Mouse (Mus musculus) heart, adult 18-20 months (tissue): Measurements from ENCODE around the gene Ppp1r3g. TPM values are rescaled to one million over a fixed set of nuclear protein-coding genes. Genes with fewer than 3 reads are reported as not detected.
"Not testable (repeated sequence)": the region's sequence is repeated elsewhere in the genome, so short reads cannot be mapped to it uniquely, and the experiment has no call there.

Experiments
- DNase-seq, 2 experiments: peaks; one replicate each; pipeline ENCODE4 v3.0.0; 2021 to 2022; ENCODE audit warnings: mixed read lengths in 1 of 2
- long read RNA-seq, 2 experiments: library from polyadenylated mRNA; stranded (forward); transcript quantifications; one replicate each; pipeline ENCODE4 v2.0.0; 2021
- total RNA-seq, 2 experiments: library from RNA; stranded (reverse); gene quantifications; 2 replicates each; pipeline ENCODE4 v1.2.3; 2021

The Ppp1r3g gene
- total RNA-seq: under 1 TPM; 0.42 to 0.44 TPM
- long read RNA-seq, experiment 1: 0 reads
- long read RNA-seq, experiment 2: 0 reads

- no peak for DNase-seq
Observed at GRCm38 (mm10) chr13:35958539-35958938, at the start of gene Ppp1r3g. TSS of gene Ppp1r3g (plus strand) at chr13:35958839.

DNA sequence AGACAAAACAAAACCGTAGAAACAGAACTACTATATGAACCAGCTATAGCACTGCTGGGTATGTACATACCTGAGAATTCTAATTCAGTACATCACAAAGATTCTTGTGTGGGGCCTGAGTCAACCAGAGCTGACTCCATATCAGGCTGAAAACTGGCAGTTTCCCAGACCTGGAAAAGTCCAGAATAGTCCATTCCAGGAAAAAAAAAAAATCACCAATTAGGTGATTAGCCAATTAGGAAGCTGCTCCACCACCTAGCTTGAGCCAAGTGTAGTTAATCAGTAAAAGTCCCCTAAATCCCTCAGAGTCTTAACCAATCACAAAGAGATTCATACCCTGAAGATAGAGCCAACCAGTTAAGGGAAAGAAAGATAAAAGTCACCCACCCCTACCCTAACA lies 47.2 kb upstream of the Ppp1r3g start:
- DNase-seq: no peak

GRCm38 (mm10) chr13:35937991-35938390 lies 20.6 kb upstream of the Ppp1r3g start:
- no peak for DNase-seq

DNA sequence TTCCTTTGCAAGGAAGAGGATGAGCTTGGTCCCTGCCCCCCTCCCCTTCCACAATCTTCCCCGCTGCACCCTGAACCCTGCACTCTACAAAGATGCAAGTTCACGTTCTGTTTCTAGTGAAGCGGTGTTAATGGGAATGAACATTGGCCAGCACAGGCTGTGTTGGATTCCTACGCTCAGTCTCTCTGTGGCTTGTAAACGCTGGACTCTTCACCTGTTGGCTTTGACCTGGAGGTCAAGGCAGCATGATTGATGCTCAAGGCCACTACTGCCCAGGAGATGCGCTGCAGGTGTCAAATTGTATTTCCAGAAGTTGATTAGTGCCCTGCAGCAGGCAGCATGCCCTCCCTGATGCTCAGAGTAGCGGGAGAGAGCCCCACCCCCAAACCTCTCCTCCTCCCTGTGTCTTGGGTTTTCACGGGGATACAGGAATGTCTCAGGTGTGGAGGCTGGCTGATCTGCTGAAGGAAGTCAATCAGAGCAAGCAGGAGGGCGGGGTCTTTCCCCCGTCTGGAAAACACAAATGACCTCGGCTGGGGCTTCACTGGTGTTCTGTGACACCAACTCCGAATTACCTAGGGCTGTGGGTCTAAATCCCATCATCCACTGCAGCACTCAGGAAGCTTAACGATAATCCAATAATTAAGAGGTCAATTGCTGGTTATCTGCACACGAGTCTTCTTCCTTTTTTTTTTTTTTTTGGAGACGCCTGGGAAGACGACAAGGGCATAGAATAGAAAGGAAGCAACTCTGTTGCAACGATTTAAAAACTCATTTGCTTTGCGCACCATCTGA lies 18.6 kb upstream of the Ppp1r3g start:
- no peak for DNase-seq

DNA sequence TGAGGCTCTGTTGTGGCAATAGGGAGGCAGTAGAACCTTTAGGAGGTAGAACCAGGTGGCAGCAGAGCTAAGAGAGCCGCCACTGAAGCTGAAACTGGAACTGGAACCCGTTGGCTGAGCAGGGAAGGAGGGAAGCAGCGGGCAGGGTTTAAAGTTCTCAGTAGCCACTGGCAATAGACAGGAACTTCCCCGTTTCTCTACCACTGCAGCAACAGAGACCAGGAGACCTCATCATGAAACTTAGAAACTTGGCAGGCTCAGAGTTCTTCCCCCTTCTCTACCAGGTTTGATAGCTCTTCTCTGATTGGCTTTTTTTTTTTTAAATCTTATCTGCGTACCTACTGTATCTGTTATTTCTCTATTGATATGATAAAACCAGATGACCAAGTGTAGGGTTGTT lies 17.7 kb upstream of the Ppp1r3g start:
- no peak for DNase-seq

GRCm38 (mm10) chr13:35946659-35947353 lies 11.8 kb upstream of the Ppp1r3g start:
- DNase-seq: no peak

DNA sequence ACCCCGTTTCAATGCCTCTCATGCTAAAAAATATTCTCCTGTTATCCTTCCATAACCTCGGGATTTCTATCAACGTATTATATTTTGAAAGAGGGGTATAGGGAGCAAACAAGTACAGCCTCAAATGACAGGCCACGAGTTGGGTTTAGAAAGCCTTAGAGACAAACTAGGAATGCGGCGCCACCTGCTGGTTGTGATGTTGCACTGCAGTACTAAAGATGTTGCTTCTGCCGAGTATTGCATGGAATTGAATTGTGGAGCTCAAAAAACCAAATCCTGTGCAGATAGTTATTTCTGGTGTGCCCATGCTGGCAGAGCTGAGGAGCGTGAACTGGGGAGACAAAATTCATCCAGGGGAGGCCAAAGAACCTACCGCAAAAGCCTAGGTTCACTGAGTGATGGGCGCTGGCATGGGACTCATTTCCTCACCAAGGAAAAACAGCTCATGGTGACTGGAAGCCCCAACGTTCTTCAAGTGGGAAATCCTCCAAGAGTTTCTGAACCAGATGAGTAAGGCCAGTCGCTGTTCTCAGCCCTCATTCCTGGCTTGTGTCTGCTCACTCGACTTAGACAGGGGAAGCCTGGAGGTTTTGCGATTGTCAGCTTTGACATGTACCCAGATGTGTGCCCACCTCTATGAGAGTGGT lies 11.2 kb upstream of the Ppp1r3g start:
- peak; percentile 59 to 87 for DNase-seq

- DNase-seq: peak in 1 of 2 experiments; percentile 14
Observed at GRCm38 (mm10) chr13:35949814-35950455, 8.7 kb upstream of the Ppp1r3g start.

DNA sequence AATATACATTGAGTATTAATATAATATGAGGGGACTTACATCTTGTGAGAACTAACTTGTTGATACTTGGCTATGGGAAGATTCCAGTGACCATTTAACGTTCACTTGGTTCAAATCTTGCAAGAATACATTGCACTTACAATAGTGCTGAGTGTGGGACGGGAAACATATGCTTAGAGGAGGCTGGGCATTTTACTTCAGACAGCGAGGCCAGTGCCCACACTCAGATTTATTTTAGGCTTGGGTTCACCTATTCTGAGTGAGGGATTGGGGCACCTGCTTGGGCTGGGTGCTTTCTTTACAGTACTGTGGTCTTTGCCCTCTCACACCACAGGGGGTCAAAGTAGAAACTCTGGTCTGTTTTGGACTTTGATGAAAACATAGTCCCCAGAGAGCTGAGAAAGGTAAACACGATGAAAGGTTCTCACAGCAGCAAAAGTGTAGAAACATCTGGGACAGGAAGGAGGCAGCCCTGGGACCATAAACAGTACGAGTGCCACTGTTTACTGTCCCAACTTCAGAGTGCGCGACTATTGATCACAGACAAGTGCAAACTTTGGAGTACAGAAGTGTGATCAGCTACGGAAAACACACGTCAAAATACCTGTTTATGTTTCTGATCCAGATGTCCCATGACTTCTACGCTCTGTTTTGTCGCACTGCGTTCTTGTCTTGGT lies 890 bp downstream of the Ppp1r3g start:
- no peak for DNase-seq

- DNase-seq: peak; percentile 23 to 26
Observed at GRCm38 (mm10) chr13:35963583-35963982, 4.9 kb downstream of the Ppp1r3g start.

DNA sequence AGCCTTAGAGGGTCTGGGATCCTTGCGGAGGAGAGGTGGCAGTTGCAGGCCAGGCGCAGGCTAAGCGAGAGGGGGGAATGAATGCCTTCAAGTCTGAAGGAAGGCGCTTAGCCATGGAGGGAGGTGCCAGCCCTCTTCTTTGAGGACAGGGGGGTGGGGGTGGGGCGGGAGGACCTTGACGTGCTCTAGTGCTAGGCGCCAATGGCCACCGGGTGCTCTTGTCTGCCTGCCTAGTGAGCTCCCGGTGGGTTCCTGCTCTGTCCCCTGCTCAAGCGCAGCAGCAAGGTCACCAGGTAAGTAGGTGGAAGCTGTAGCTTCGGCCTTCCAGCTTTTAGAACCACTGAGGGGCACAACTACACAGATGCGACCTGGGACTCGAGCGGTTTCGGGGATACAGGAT lies 9.1 kb downstream of the Ppp1r3g start:
- DNase-seq: no peak

DNA sequence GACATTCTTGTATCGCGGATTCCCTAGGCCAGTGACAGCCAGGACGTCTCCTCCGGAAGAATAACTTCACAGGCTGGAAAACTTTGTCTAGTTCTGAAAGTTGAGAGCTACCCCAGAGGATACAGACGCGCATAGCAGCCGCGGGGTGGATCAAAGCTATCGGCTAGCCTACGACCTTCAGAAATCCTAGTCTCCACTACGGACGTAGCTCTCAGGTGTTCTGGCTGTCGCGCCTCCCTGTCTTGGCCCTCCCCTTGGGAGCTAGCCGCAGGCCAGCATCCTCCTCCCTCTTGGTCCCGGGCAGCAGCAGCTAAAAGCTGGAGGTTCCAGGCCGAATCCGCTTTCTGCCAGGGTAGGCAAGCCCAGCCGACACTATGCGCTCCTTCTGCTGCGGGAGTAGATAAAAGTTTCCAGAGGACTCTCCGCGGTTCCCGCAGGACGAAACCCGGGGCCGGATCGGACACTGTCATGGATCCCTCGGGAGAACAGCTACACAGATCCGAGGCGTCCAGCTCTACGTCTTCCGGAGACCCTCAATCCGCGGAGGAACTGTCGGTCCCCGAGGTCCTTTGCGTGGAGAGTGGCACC lies 9.6 kb downstream of the Ppp1r3g start:
- DNase-seq: peak in 1 of 2 experiments; percentile 52

DNA sequence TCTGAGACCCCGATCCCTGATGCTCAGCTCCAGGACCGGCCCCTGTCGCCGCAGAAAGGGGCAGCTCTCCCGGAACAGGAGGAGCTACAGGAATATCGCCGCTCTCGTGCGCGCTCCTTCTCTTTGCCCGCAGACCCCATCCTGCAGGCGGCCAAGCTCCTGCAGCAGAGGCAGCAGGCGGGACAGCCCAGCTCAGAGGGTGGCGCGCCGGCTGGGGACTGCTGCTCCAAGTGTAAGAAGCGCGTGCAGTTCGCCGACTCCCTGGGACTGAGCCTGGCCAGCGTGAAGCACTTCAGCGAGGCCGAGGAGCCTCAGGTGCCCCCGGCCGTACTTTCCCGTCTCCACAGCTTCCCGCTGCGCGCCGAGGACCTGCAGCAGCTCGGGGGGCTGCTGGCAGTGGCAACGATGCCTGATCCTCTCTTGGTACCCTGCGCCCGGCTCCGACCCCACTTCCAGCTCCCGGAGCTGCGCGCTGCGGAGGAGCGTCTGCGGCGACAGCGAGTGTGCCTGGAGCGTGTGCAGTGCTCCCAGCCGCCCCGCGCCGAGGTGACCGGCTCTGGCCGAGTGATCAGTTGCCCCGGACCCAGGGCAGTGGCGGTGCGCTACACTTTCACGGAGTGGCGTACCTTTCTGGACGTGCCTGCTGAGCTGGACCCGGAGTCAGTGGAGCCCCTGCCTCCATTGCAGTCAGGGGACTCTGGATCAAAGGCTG lies 10.2 kb downstream of the Ppp1r3g start:
- DNase-seq: peak in 1 of 2 experiments; percentile 22

DNA sequence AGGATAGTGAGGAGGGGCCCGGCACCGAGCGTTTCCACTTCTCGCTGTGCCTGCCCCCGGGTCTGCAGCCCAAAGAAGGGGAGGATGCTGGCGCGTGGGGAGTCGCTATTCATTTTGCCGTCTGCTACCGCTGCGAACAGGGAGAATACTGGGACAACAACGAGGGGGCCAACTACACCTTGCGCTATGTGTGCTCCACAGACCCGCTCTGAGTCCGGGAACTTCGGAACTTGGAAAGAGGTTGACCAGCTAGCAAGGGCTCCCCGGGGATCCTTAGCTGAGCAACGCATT lies 10.7 kb downstream of the Ppp1r3g start:
- DNase-seq: no peak

GRCm38 (mm10) chr13:35969829-35970228 lies 11.2 kb downstream of the Ppp1r3g start:
- no peak for DNase-seq

DNA sequence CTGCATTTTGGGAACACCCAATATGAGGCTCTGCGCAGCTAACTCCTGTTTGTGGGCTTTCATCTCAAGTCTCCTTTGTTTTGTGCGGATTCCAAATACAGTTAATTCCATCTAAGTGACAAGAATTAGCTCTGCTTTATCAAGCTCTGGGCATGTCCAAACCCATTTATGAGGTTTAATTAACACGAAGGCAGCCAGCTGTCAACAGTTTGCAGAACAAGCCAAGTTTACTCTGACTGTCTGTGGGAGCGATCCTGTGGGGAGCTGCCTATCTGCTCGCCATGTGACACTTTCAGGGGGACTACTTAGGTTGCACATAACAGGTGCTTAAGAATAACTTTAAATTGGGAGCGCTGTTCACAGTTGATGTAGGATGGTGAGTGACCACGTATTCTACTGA lies 18.3 kb downstream of the Ppp1r3g start:
- no peak for DNase-seq

- no peak for DNase-seq
Observed at GRCm38 (mm10) chr13:35980471-35980870, 21.8 kb downstream of the Ppp1r3g start.

DNA sequence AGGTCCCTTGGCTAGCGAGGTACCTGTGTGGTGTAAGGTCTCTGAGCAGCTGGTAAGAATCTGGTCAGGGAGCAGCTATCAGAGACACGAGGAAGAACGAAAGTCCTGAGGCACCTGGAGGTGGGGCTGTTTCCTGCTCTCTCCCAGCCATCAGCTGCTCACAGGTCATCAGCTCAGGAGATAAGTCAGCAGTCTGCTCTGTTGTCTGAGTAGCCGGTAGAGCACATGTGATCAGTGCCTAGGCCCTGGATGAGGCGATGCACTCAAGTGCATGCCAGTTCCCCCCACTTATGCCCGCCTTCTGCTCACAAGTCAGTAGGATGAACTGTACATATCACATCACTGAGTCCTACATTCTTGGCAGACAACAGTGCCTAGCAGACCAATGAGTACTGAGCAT lies 24.3 kb downstream of the Ppp1r3g start:
- no peak for DNase-seq

DNA sequence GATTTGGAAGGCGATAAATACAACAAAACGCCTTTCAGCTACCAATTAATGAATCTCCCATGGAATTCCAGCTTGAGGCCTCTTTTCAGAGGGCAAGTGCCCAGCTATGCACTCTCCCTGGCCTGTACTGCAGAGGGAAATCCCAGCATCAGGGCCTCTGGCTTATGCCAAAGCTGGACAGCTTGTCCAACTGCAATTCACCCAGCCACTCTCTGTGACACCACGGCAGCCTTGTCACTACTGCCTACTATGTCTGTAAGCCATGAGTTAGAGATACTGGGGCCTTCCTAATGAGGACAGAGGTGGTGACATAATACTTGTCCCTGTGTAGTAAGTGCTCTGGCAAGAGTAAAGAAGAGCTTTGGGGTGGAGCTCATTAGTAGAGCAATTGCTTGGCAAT lies 30.7 kb downstream of the Ppp1r3g start:
- DNase-seq: no peak

DNA sequence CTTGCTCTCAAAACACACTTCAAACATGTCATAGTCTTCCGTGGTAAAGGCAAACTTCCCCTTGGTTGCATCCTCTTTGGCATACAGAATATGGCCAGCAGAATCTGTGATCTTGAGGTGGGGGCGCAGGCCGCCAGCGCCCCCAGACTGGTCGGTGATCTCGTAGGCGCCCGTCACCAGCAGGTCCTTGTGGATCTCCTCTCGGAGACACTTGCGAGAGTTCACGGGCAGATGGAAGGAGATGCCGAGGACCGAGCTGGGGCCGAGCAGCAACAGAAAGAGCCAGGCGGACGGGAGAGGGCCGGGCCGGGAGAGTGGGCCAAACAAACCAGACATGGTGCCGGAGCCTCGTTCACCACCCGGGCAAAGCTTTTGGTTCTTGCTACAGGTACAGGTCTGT lies 32.5 kb downstream of the Ppp1r3g start:
- DNase-seq: not testable (repeated sequence)

GRCm38 (mm10) chr13:35994067-35994466 lies 35.4 kb downstream of the Ppp1r3g start:
- DNase-seq: peak; percentile 90 to 91
